Mouse (Mus musculus) B cell, adult 2 months (primary cell): Measurements from ENCODE around the gene Itgam.
A peak's percentile ranks its signal among the peaks of the same experiment; 100 is the strongest.
"Not testable (repeated sequence)": the region's sequence is repeated elsewhere in the genome, so short reads cannot be mapped to it uniquely, and the experiment has no call there.

Experiments
- DNase-seq, 2 experiments: peaks; one replicate each; pipeline ENCODE4 v3.0.0; 2022

Itgam gene

DNA sequence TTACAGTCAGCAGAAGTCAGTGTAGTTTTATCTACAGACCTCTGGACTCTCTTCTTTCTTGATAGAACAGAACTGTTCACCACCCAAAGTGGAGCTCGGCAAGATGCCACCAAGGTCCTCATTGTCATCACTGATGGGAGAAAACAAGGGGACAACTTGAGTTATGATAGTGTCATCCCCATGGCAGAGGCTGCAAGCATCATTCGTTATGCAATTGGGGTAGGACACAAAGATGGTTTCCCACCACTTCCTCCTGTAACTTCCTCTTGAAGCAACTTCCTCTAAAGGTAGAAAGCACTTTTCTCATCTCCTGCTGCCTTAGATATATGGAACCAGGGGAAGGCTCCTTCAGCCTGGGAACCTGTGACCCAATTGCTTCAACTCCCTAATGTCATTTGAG is 71.2 kb downstream of the Itgam start:
- DNase-seq = peak; percentile 26 to 43

DNA sequence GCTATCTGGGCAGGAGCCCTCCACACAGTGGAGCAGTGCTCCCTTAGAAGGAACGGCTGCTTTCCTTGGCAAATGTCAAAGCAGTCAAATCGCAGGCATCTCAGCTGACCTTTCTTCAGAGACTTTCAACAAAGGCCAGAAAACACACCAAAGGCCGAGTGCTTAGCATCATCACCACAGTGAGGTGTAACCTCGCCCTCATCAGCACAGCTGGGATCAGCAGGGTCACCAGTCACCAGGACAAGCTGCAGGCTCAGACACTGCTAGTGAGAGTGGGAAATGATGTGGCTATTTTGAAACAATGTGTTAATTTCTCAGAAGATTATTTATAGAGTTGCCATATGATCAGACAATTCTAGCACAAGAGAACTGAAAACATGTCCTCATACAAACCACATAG is 74.5 kb downstream of the Itgam start:
- DNase-seq = no peak

DNA sequence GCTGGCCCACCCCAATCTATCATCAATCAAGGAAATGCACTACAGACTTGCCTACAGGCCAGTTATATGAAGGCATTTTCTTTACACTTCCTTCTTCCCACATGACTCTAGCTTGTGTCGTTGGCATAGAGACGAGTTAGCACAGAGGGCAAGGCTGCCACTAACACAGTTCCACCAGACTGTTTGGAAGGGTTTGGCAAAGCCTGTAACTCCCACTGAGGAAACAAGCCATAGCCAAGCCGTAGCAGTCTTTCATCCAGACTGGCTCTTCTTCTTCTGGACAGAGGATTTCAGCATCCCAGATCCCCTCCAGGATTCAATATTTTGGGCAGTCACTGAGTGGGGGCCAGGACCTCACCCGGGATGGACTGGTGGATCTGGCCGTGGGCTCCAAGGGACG is 77.2 kb downstream of the Itgam start:
- no peak for DNase-seq

DNA sequence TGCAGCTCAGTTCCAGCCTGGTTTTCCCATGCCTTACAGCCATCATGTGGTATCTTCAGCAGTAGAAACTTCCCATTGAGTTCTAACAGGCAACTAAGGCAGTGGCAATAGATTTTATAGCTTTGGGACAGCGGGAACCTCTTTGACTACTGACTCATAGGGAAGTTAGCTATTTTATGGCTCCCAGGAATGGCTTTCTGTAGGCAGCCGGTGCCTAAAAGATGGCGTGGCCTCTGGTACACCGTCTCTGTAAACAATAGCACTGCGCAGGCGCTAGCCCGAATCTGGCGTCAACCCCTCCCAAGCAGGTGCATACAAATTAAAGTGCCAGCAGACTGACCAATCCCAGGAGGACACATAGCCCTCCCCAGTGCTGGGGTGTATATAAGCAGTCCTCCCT is 88.5 kb downstream of the Itgam start:
- no peak for DNase-seq

DNA sequence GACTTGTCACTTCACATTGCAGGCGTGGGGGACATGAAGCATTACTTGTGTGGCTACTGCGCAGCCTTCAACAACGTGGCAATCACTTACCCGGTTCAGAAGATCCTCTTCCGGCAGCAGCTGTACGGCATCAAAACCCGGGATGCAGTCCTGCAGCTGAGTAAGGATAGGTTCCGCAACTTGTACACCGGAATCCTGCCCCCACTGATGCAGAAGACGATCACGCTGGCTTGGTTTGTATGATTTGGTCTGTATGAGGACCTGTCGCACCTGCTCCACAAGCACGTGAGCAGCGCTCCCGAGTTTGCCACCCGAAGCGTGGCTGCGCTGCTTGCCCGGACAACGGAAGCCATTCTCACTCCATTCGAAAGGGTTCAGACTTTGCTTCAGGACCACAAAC is 91.6 kb downstream of the Itgam start, which contains the start of gene Itgad:
Itgad (plus strand) TSS at position 301 of the 400 bp plus-strand sequence.
- DNase-seq = no peak

GRCm38 (mm10) chr7:128154924-128155323 is 92.5 kb downstream of the Itgam start:
- no peak for DNase-seq

GRCm38 (mm10) chr7:128158688-128159354 is 96.4 kb downstream of the Itgam start:
- DNase-seq = not testable (repeated sequence)

- no peak for DNase-seq
These were observed 101.6 kb downstream of the Itgam start for GRCm38 (mm10) chr7:128164001-128164400.

GRCm38 (mm10) chr7:128166391-128166790 is 104.0 kb downstream of the Itgam start:
- no peak for DNase-seq
